Mouse (Mus musculus) left cerebral cortex, postnatal 25 days (tissue): ENCODE data around the gene Slc43a3. TPM values are rescaled to one million over a fixed set of nuclear protein-coding genes. Genes with fewer than 3 reads are reported as not detected.

Experiments
- DNase-seq, 2 experiments: peaks; one replicate each; pipeline ENCODE4 v3.0.0; 2022; ENCODE audit warnings: low spot score in 2 of 2, mixed read lengths in 1 of 2
- intact Hi-C: fragments of 180-260 bp; cut with DNase I; formaldehyde crosslinking; loops from one replicate; pipeline ENCODE4 v1.15.1; 2025
- microRNA-seq, 2 experiments: library from miRNA; unstranded; fragments of <30 nt; microRNA quantifications; one replicate each; pipeline ENCODE4 v1.2.0; 2022
- total RNA-seq, 2 experiments: library from RNA; stranded (reverse); gene quantifications; 2 replicates each; pipeline ENCODE4 v1.2.3; 2021

The Slc43a3 gene
- total RNA-seq, 2 experiments from 2014 or later: 0.41 to 0.53 TPM

DNA sequence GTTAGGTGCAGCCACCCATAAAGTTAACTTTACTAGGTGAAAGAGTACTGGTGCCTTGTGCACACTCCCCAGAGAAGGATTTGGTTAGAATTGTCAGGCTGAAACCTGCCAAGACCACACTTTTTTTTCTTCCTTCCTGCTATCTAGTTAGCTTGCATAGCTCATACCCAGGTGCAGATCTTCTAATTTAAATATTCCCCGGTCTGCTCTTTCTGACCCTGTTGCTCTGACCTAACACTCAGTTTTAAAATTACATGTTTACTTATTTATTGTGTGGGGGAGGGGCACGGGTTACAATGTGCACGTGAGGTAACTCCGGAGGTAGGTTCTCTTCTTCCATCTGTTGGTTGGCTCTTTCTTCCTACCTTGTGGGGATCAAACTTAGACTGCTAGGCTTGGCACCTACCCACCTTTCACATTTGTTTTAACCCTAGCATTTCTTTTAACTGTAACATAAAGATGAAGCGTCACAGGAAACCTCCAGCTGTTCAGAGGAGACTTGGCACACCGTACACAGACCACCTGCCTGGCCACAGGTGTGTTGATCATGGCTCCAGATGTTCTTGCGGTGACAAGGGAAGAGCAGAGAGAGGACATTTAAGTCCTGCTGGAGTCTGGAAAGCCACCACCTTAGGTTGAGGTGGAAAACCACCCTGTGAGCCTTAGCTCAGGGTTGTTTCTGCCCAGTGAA is 27.9 kb downstream of the Slc43a3 start:
- DNase-seq: no peak
- intact Hi-C loops: no loop called here

DNA sequence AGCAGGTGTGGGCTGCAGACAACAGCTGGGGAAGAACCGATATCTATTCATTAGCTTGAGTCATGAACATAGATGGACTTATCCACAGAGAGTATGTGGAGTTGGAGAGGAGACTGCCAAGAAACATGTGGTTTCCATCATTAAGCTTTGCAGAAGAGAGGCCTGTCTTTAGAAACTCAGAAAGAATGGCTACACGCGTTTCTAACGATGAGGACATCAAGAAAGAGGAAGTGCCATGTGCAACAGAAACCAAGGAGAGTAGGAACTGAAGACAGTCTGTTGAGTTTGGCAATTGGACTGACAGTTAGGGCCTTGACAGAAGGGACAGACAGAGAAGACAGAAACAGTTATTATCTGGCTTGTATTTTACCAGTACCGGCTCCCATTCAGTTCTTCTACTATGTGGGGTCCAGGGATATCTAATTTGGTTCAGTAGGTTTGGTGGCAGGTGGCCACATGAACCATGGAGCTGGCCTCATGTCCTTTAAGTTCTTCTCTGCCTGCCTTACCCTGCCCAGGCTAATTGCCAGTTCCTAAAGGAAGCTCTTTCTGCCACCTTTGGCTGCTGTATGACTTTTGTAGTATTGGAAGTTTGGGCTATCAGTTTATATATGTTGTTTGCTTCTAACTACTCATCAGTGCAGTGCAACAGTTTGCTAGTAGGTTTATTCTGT is 31.1 kb downstream of the Slc43a3 start:
- no peak for DNase-seq
- intact Hi-C loops: no loop called here

DNA sequence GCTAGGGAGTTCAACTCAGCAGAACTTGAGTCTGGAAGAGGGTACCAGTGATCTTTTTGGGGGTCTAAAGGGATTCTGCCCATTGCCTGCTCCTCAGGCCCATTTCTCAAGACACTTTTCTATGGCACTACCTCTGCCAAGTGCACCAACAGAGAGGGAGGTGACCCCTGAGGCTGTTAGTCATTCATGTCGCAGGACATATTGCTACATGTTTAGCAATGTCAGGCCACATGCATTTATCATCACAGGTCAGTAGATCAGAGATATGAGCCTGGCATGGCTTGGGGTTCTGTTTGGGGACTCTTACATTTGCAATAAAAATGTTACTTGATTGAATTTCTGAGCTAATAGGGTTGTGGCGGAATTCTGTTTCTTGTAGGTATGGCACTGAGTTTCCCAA is 39.2 kb downstream of the Slc43a3 start:
- DNase-seq: no peak
- intact Hi-C loops: no loop called here

DNA sequence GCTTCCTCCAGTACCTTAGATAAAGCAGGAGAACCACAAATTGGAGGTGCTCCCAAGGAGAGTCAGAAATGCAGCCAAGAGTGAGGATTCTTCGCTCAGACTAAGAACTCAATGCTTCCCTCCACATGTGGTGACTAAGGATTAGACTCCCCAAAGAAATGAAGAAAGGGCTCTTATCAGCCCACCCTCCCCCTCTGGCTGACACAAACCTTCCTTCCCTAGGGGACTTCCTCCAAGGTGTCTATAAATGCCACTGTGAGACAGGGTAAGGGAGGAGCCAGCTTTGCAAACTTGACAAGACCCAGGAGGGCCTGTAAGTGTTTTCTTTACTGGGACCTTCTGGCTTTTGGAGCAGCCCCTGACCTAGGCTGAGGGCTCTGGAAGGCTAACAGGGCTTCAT is 43.8 kb downstream of the Slc43a3 start, which contains the start of gene Prg2:
Prg2 (plus strand) TSS at position 274 of the 400 bp plus-strand sequence.
- DNase-seq: no peak
- intact Hi-C loops: no loop called here

DNA sequence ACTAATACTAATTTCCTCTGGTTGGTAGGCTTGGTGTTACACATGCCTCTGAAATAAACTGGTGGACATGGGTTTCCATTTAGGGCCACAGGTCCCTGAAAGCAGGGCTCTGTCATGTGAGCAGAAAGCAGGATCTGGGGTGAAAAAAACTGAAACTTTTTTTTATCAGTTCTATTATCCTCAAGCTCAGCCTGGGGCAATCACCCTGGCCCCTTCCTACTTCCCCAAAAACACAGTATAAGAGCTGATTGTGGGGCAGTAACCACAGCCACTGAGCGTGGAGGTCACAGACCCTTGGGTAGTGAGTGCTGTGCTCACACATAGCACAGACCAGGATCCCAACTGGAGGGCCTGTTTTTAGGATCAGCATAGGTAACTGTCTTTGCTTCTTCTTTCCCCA is 51.6 kb downstream of the Slc43a3 start, which contains the start of gene Prg3:
Prg3 (plus strand) TSS at position 286 of the 400 bp plus-strand sequence.
- intact Hi-C loops: no loop called here
- no peak for DNase-seq

DNA sequence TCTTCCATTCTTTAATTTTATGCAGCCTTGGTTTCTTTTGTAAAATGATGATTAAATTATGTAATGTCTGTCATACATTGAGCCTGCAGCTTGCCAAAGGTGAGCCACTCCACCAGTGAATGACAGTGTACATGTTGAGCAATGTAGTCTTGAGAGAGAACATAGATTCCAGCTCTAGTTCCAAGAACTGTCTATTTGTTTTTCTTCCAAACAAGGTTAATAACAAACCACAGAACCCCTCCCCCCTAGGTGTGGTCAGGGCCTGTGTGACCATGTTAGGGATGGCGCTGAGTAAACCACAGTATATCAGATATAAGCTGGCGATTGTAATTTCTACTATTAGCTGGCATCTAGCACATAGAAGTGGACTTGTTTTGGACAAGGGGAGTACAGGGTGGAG is 60.0 kb downstream of the Slc43a3 start:
- intact Hi-C loops: no loop called here
- DNase-seq: no peak

DNA sequence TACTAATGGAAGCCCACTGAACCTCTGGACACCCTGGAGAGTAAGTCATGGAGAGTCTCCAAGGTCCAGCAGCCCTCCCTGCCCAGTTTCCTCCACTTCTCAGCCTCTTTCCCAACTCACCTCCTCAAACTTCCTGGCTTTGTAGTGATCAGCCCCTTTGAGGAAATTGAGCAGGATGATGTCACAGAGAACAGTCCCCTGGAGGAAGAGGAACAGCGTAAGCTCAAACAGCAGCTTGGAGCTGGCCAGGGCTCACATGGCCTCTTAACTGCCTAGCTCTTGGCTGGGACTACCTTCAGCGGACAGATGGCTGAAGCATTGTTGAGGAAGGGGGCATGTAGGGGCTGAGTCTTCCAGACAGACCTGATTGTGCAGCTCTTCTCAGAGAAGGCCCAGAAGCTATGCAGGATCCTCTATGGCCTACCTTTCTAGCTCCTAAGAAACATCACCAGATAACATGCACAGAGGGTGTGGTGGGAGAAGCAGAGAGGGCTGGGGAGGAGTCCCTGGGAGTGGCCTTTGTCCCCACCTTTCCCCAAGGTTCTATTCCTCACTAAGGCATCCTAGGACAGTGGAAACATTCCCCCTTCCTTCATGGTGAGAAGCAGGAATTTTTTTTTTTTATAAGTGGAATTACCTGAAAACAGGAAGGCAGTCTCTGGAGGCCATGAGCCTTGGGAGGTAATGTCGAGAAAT is 63.3 kb downstream of the Slc43a3 start:
- DNase-seq: no peak
- intact Hi-C loops: no loop called here

DNA sequence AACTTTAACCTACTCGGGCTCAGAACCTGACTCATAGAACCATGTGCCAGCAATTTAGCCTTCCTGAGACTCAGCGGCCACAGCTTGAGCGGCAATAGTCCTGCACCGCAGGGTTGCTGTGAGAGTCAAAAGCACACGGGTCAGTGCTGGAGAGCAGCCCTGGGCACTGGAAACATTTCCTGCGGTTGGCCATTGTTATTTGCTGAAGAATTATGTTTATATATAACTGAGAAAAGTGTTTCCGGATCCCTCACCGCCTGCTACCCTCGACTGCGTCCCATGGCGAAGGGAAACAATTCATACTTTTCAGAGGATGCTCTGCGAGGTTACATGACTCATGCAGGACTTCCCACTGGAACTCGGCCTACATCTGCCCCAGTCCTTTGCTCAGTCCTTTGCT is 65.1 kb downstream of the Slc43a3 start:
- intact Hi-C loops: no loop called here
- no peak for DNase-seq

DNA sequence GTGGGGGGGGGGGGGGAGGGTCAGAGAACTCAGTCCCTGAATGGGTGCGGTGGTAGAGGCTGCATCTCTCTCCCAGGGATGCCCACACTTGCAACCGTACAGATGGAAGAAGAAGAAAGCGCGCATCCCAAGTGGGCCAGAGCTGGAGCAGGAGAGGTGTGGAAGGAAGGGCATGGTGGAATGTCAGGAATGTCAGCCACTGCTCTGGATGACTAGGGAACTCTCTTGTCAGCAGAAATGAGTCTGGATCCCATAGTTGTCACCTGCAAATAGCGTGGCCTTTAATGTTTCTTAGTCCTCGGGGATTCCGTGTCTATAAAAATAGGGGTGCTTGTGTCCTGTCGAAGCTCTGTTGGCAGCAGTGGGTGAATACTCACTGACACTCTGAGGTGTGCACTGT is 66.2 kb downstream of the Slc43a3 start:
- intact Hi-C loops: no loop called here
- DNase-seq: no peak

DNA sequence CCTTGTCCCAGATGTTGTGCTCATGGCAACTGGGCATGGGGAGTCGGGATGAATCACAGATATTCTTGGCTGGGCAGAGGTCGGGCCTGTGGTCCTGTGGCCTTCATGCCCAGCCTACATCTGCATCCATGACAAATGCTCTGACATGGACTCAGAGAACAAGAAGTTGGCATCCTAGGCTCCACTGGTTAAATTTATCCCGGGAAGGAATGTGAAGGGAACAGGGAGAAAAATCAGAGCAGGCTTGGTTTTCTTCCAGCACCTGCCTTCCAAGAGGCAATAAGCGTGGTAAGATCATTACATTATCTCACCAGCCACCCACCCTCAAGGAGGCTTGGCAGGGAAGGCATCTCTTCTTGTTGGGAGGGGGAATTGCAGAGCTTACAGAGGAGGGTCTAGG is 68.0 kb downstream of the Slc43a3 start:
- peak; percentile 16 to 82 for DNase-seq

DNA sequence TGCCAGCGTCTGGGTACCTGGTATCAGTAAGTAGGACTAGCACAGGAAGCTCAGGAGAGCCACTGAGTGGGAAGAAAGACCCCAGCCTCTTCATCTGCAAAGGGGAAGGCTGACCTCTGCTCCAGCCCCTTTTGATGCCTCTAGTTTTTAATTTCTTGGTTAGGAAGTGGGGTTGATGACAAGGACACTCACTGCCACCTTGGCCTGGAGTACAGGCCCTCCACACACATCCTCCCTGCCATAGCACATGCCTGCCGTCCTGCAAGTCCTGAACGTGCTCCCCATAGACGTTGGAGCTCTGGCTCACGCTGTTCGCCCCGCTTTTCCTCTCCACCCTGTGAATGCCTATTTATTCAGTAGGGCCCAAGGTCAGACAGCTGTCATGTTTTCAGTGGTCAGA is 70.2 kb downstream of the Slc43a3 start:
- intact Hi-C loops: loop anchor here (5.0 kb wide), 1 partner anchor 174 kb away; no protein-coding TSS in a partner anchor

More for the DNA sequence above, 68.0 kb downstream of the Slc43a3 start:
- intact Hi-C loops: loop anchor here (2.0 kb wide), 1 partner anchor 116 kb away; no protein-coding TSS in a partner anchor

DNA sequence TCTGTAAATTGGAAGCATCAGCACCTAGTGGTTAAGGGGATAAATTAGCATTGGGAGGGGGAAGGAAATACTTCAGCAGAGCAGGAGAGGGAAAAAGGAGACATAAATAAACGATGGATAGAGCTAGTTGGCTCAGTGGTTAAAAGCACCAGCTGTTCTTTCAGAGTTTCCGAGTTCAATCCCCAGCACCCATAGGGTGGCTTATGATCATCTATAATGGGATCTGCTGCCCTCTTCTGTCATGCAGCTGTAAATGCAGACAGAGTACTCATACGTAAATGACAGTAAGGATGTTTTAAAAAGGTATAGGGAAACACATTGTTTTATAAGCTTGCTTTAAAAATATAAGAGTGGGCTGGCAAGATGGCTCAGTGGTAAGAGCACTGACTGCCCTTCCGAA is 71.3 kb downstream of the Slc43a3 start:
- intact Hi-C loops: loop anchor here (5.0 kb wide), 1 partner anchor 175 kb away; no protein-coding TSS in a partner anchor
- peak in 1 of 2 experiments; percentile 26 for DNase-seq

More for the DNA sequence above, 70.2 kb downstream of the Slc43a3 start:
- no peak for DNase-seq

Small RNAs within 50 kb of the gene (microRNA-seq; reads per million reads assigned to microRNA genes)
- gene Gm24332: 0 reads per million in 2 experiments

Other genes with a start within 250 kb of the Slc43a3 start
- 10 to 100 TPM; 45.2 to 50.6 TPM for gene Zdhhc5, start 221.4 kb upstream of the Slc43a3 start, total RNA-seq
- gene Clp1, start 209.2 kb upstream of the Slc43a3 start, total RNA-seq: 1 to 10 TPM; 8.4 to 9.3 TPM
- 10 to 100 TPM; 66.7 to 69.0 TPM for gene Ypel4, start 202.5 kb upstream of the Slc43a3 start, total RNA-seq
- gene Gm19426, start 192.9 kb upstream of the Slc43a3 start, total RNA-seq: 1 to 10 TPM; 1.2 to 2.3 TPM
- 1 to 10 TPM; 7.3 to 7.5 TPM for gene Serping1, start 161.1 kb upstream of the Slc43a3 start, total RNA-seq
- gene Ube2l6, start 137.8 kb upstream of the Slc43a3 start, total RNA-seq: 1 to 10 TPM; 5.6 to 8.1 TPM
- gene Smtnl1, start 113.9 kb upstream of the Slc43a3 start, total RNA-seq: not detected
- gene Timm10, start 109.6 kb upstream of the Slc43a3 start, total RNA-seq: 10 to 100 TPM; 48.1 to 59.6 TPM
- gene Slc43a1, start 97.7 kb upstream of the Slc43a3 start, total RNA-seq: under 1 TPM; 0.18 to 0.69 TPM
- gene Rtn4rl2, start 49.9 kb upstream of the Slc43a3 start, total RNA-seq: 100 to 1,000 TPM in 1 of 2 experiments, 10 to 100 TPM in 1; 87.6 to 102 TPM
- gene Prg2, start 43.9 kb downstream of the Slc43a3 start, total RNA-seq: not detected
- not detected for gene Prg3, start 51.6 kb downstream of the Slc43a3 start, total RNA-seq
- 10 to 100 TPM; 93.4 to 99.9 TPM for gene Ssrp1, start 100.7 kb downstream of the Slc43a3 start, total RNA-seq
- 1 to 10 TPM; 2.2 to 2.3 TPM for gene P2rx3, start 100.9 kb downstream of the Slc43a3 start, total RNA-seq
- 100 to 1,000 TPM; 112 to 123 TPM for gene Tnks1bp1, start 111.4 kb downstream of the Slc43a3 start, total RNA-seq
- 1 to 10 TPM; 1.9 to 2.0 TPM for gene Aplnr, start 199.6 kb downstream of the Slc43a3 start, total RNA-seq